Mouse (Mus musculus): ENCODE data around the gene Atp9a. TPM values are rescaled to one million over a fixed set of nuclear protein-coding genes. Genes with fewer than 3 reads are reported as not detected.

Atp9a gene
- polyA plus RNA-seq, 1 experiment from 2014 or later, result 60.4 TPM

GRCm38 (mm10) chr2:168656569-168657308, 85.5 kb downstream of the Atp9a start:
- WGBS, result 74% methylated on average over 16 of the region's 16 CpGs
- H3K27me3 ChIP-seq, result no peaks in the 10 kb centered on the region
- H3K9me3 ChIP-seq, result no peaks in the 10 kb centered on the region
- no peak overlapping the region for H3K27ac ChIP-seq
- ATAC-seq (ENCODE audit: low FRiP score), result no peak
- peaks cover 73% of the 10 kb centered on the region for H3K36me3 ChIP-seq
- H3K4me1 ChIP-seq (replicated peaks), result peaks cover 10% of the 10 kb centered on the region
- no peak overlapping the region for H3K4me3 ChIP-seq
- no peak overlapping the region for H3K9ac ChIP-seq
- H3K4me2 ChIP-seq, result no peak overlapping the region

GRCm38 (mm10) chr2:168654983-168655669, 87.1 kb downstream of the Atp9a start:
- Histone ChIP-seq H3K9me3 (no peaks in the 10 kb centered on the region), H3K4me2 (no peak overlapping the region), H3K27ac (no peak overlapping the region), H3K36me3 (peaks cover 70% of the 10 kb centered on the region), H3K9ac (no peak overlapping the region), H3K4me1 (replicated peaks) (peaks cover 10% of the 10 kb centered on the region), H3K27me3 (no peaks in the 10 kb centered on the region), H3K4me3 (no peak overlapping the region)
- WGBS, result 80% methylated on average over 17 of the region's 17 CpGs
- ATAC-seq (ENCODE audit: low FRiP score), result no peak; the same call in 1 of the 2 replicates

GRCm38 (mm10) chr2:168654482-168654881, 87.7 kb downstream of the Atp9a start:
- no peak overlapping the region for H3K4me3 ChIP-seq
- H3K4me1 ChIP-seq (replicated peaks), result peaks cover 10% of the 10 kb centered on the region
- H3K9ac ChIP-seq, result no peak overlapping the region
- WGBS, result 71% methylated on average over 9 of the region's 9 CpGs
- H3K9me3 ChIP-seq, result no peaks in the 10 kb centered on the region
- peaks cover 71% of the 10 kb centered on the region for H3K36me3 ChIP-seq
- ATAC-seq (ENCODE audit: low FRiP score), result no peak
- H3K27ac ChIP-seq, result no peak overlapping the region
- H3K27me3 ChIP-seq, result no peaks in the 10 kb centered on the region
- no peak overlapping the region for H3K4me2 ChIP-seq

- 47% methylated on average over 7 of the region's 7 CpGs for WGBS
- no peaks in the 10 kb centered on the region for H3K9me3 ChIP-seq
- H3K9ac ChIP-seq, result no peak overlapping the region
- no peaks in the 10 kb centered on the region for H3K27me3 ChIP-seq
- no peak overlapping the region for H3K4me2 ChIP-seq
- H3K27ac ChIP-seq, result no peak overlapping the region
- H3K36me3 ChIP-seq, result peaks cover 72% of the 10 kb centered on the region
- peaks cover 10% of the 10 kb centered on the region for H3K4me1 ChIP-seq (replicated peaks)
- no peak overlapping the region for H3K4me3 ChIP-seq
- no peak for ATAC-seq (ENCODE audit: low FRiP score)
Measured at GRCm38 (mm10) chr2:168651757-168652156, 90.5 kb downstream of the Atp9a start.

- Histone ChIP-seq H3K36me3 (peaks cover 77% of the 10 kb centered on the region), H3K27me3 (no peaks in the 10 kb centered on the region), H3K27ac (no peak overlapping the region), H3K4me3 (no peak overlapping the region), H3K9me3 (no peaks in the 10 kb centered on the region), H3K4me2 (no peak overlapping the region), H3K9ac (no peak overlapping the region), H3K4me1 (replicated peaks) (0 out of 2 replicates have a peak, but pooled peaks cover 3% of the 10 kb centered on the region)
- WGBS, result 84% methylated on average over 8 of the region's 8 CpGs
- ATAC-seq (ENCODE audit: low FRiP score), result no peak
Measured at GRCm38 (mm10) chr2:168648171-168648570, 94.0 kb downstream of the Atp9a start.

- Histone ChIP-seq H3K9me3 (no peaks in the 10 kb centered on the region), H3K4me2 (no peak overlapping the region), H3K4me1 (replicated peaks) (peaks cover 15% of the 10 kb centered on the region; the same call in 1 of the 2 replicates), H3K36me3 (peaks cover 80% of the 10 kb centered on the region), H3K9ac (no peak overlapping the region), H3K4me3 (no peak overlapping the region), H3K27ac (no peak overlapping the region), H3K27me3 (no peaks in the 10 kb centered on the region)
- 45% methylated on average over 6 of the region's 6 CpGs for WGBS
- ATAC-seq (ENCODE audit: low FRiP score), result no peak
Measured at GRCm38 (mm10) chr2:168644855-168645254, 97.4 kb downstream of the Atp9a start.

- ATAC-seq (ENCODE audit: low FRiP score), result no peak
- H3K9me3 ChIP-seq, result no peaks in the 10 kb centered on the region
- H3K4me1 ChIP-seq (replicated peaks), result peaks cover 15% of the 10 kb centered on the region; the same call in 1 of the 2 replicates
- H3K27me3 ChIP-seq, result no peaks in the 10 kb centered on the region
- no peak overlapping the region for H3K9ac ChIP-seq
- peaks cover 80% of the 10 kb centered on the region for H3K36me3 ChIP-seq
- H3K27ac ChIP-seq, result no peak overlapping the region
- no peak overlapping the region for H3K4me2 ChIP-seq
- H3K4me3 ChIP-seq, result no peak overlapping the region
- 81% methylated on average over 20 of the region's 20 CpGs for WGBS
Measured at GRCm38 (mm10) chr2:168643524-168644177, 98.6 kb downstream of the Atp9a start.

GRCm38 (mm10) chr2:168642187-168642586, 100.0 kb downstream of the Atp9a start:
- Histone ChIP-seq H3K4me2 (no peak overlapping the region), H3K9ac (no peak overlapping the region), H3K4me1 (replicated peaks) (peaks cover 15% of the 10 kb centered on the region; the same call in 1 of the 2 replicates), H3K36me3 (peaks cover 79% of the 10 kb centered on the region), H3K27me3 (no peaks in the 10 kb centered on the region), H3K27ac (peak overlapping the region; percentile 70), H3K4me3 (no peak overlapping the region), H3K9me3 (no peaks in the 10 kb centered on the region)
- ATAC-seq (ENCODE audit: low FRiP score), result 0 out of 2 replicates have a peak, but pooled peaks have one; percentile 31
- WGBS, result 48% methylated on average over 11 of the region's 11 CpGs

GRCm38 (mm10) chr2:168640460-168640859, 101.7 kb downstream of the Atp9a start:
- no peak for ATAC-seq (ENCODE audit: low FRiP score)
- no peak overlapping the region for H3K27ac ChIP-seq
- H3K4me2 ChIP-seq, result no peak overlapping the region
- no peak overlapping the region for H3K4me3 ChIP-seq
- H3K4me1 ChIP-seq (replicated peaks), result peaks cover 15% of the 10 kb centered on the region; the same call in 1 of the 2 replicates
- WGBS, result 88% methylated on average over 9 of the region's 9 CpGs
- no peaks in the 10 kb centered on the region for H3K27me3 ChIP-seq
- peaks cover 81% of the 10 kb centered on the region for H3K36me3 ChIP-seq
- no peak overlapping the region for H3K9ac ChIP-seq
- H3K9me3 ChIP-seq, result no peaks in the 10 kb centered on the region

- 86% methylated on average over 7 of the region's 7 CpGs for WGBS
- Histone ChIP-seq H3K27me3 (no peaks in the 10 kb centered on the region), H3K9ac (no peak overlapping the region), H3K27ac (no peak overlapping the region), H3K36me3 (peaks cover 77% of the 10 kb centered on the region), H3K4me2 (no peak overlapping the region), H3K9me3 (no peaks in the 10 kb centered on the region), H3K4me3 (no peak overlapping the region), H3K4me1 (replicated peaks) (peaks cover 7% of the 10 kb centered on the region; the same call in 1 of the 2 replicates)
- ATAC-seq (ENCODE audit: low FRiP score), result no peak
Measured at GRCm38 (mm10) chr2:168634881-168635280, 107.3 kb downstream of the Atp9a start.

- Histone ChIP-seq H3K4me2 (no peak overlapping the region), H3K27ac (no peak overlapping the region), H3K36me3 (peaks cover 63% of the 10 kb centered on the region), H3K4me3 (no peak overlapping the region), H3K27me3 (no peaks in the 10 kb centered on the region), H3K4me1 (replicated peaks) (peaks cover 9% of the 10 kb centered on the region; the same call in 1 of the 2 replicates), H3K9me3 (no peaks in the 10 kb centered on the region), H3K9ac (no peak overlapping the region)
- ATAC-seq (ENCODE audit: low FRiP score), result no peak
- WGBS, result 63% methylated on average over 14 of the region's 14 CpGs
Measured at GRCm38 (mm10) chr2:168633301-168633816, 108.8 kb downstream of the Atp9a start.

- Histone ChIP-seq H3K36me3 (peaks cover 55% of the 10 kb centered on the region), H3K27me3 (no peaks in the 10 kb centered on the region), H3K4me1 (replicated peaks) (peaks cover 16% of the 10 kb centered on the region), H3K4me2 (no peak overlapping the region), H3K9me3 (no peaks in the 10 kb centered on the region), H3K4me3 (no peak overlapping the region), H3K27ac (no peak overlapping the region), H3K9ac (no peak overlapping the region)
- ATAC-seq (ENCODE audit: low FRiP score), result no peak
- 83% methylated on average over 6 of the region's 6 CpGs for WGBS
Measured at GRCm38 (mm10) chr2:168632543-168632942, 109.7 kb downstream of the Atp9a start.
